Mouse (Mus musculus) liver, postnatal 0 days (tissue): ENCODE data around the gene Siah2.

Experiments
- CTCF ChIP-seq: sonication (generic); IDR thresholded peaks from 2 replicates; pipeline ENCODE4 v1.5.1; 2016; ENCODE audit warnings: antibody characterized with exemption, low read depth
- EP300 ChIP-seq: IDR thresholded peaks from 2 replicates; pipeline ENCODE4 v1.6.1; 2016; ENCODE audit warnings: antibody characterized with exemption, low read depth, mild to moderate bottlenecking

- TF ChIP-seq CTCF (no peak), EP300 (no peak)
Measured at GRCm38 (mm10) chr3:58678905-58679304, 13.3 kb downstream of the Siah2 start.
